Mouse (Mus musculus) layer of hippocampus, adult 18-20 months (tissue): ENCODE data around the gene Myadml2. TPM values are rescaled to one million over a fixed set of nuclear protein-coding genes. Genes with fewer than 3 reads are reported as not detected.
"Not testable (repeated sequence)": the region's sequence is repeated elsewhere in the genome, so short reads cannot be mapped to it uniquely, and the experiment has no call there.

Experiments
- DNase-seq, 2 experiments: peaks; one replicate each; pipeline ENCODE4 v3.0.0; 2022; ENCODE audit warnings: low spot score in 2 of 2
- long read RNA-seq: library from polyadenylated mRNA; stranded (forward); transcript quantifications from one replicate; pipeline ENCODE4 v2.0.0, GENCODE M21; 2021
- total RNA-seq, 2 experiments: library from RNA; stranded (reverse); gene quantifications; 2 replicates each; pipeline ENCODE4 v1.2.3; 2021

Myadml2 gene
- total RNA-seq: 1 to 10 TPM; 3.9 to 4.6 TPM
- long read RNA-seq, partial matches to known transcripts: 0 of 5 reads
- long read RNA-seq, other reads (novel, unspliced or antisense): 5 of 5 reads

- DNase-seq: peak in 1 of 2 experiments; percentile 65
These were observed at the start of gene Myadml2 for GRCm38 (mm10) chr11:120648001-120648476. Myadml2 (minus strand) TSS chr11:120648158.

GRCm38 (mm10) chr11:120697741-120698140 lies 49.8 kb upstream of the Myadml2 start:
- DNase-seq: no peak

GRCm38 (mm10) chr11:120696568-120696967 lies 48.6 kb upstream of the Myadml2 start:
- DNase-seq: no peak

- DNase-seq: no peak
These were observed 47.7 kb upstream of the Myadml2 start for GRCm38 (mm10) chr11:120695641-120696040.

- no peak for DNase-seq
These were observed 47.2 kb upstream of the Myadml2 start for GRCm38 (mm10) chr11:120695184-120695583.

GRCm38 (mm10) chr11:120693461-120693860 lies 45.5 kb upstream of the Myadml2 start:
- DNase-seq: no peak

GRCm38 (mm10) chr11:120692471-120693011 lies 44.6 kb upstream of the Myadml2 start:
- DNase-seq: peak in 1 of 2 experiments; percentile 60

- DNase-seq: no peak
These were observed 41.4 kb upstream of the Myadml2 start for GRCm38 (mm10) chr11:120689365-120689764.

- no peak for DNase-seq
These were observed 38.8 kb upstream of the Myadml2 start for GRCm38 (mm10) chr11:120686650-120687272.

GRCm38 (mm10) chr11:120684660-120685059 lies 36.7 kb upstream of the Myadml2 start:
- no peak for DNase-seq

- no peak for DNase-seq
These were observed 36.1 kb upstream of the Myadml2 start for GRCm38 (mm10) chr11:120684086-120684485.

- DNase-seq: no peak
These were observed 35.6 kb upstream of the Myadml2 start for GRCm38 (mm10) chr11:120683536-120683935.

GRCm38 (mm10) chr11:120682683-120683082 lies 34.7 kb upstream of the Myadml2 start:
- DNase-seq: no peak

GRCm38 (mm10) chr11:120679909-120680308 lies 32.0 kb upstream of the Myadml2 start:
- no peak for DNase-seq

GRCm38 (mm10) chr11:120676951-120677350 lies 29.0 kb upstream of the Myadml2 start:
- no peak for DNase-seq

- not testable (repeated sequence) for DNase-seq
These were observed 27.9 kb upstream of the Myadml2 start for GRCm38 (mm10) chr11:120675875-120676274.

GRCm38 (mm10) chr11:120673594-120674122 lies 25.7 kb upstream of the Myadml2 start:
- DNase-seq: no peak

GRCm38 (mm10) chr11:120672687-120673593 lies 25.0 kb upstream of the Myadml2 start, which contains the start of gene Aspscr1:
Aspscr1 (plus strand) TSS chr11:120672973.
- peak; percentile 90 to 95 for DNase-seq

GRCm38 (mm10) chr11:120666617-120667016 lies 18.7 kb upstream of the Myadml2 start:
- no peak for DNase-seq

- DNase-seq: no peak
These were observed 17.4 kb upstream of the Myadml2 start for GRCm38 (mm10) chr11:120665406-120665805.

GRCm38 (mm10) chr11:120663714-120664113 lies 15.8 kb upstream of the Myadml2 start:
- DNase-seq: no peak
